Mouse (Mus musculus): Measurements from ENCODE around the gene Mrpl58. TPM values are rescaled to one million over a fixed set of nuclear protein-coding genes. Genes with fewer than 3 reads are reported as not detected.

The Mrpl58 gene
- total RNA-seq, 2 experiments from 2014 or later = 83.4 to 96.4 TPM

- no peak for ATAC-seq (replicated peaks; ENCODE audit: poor library complexity)
Measured at GRCm38 (mm10) chr11:115423091-115423490, 19.5 kb downstream of the Mrpl58 start.

- ATAC-seq (replicated peaks; ENCODE audit: poor library complexity) = no peak
Measured at GRCm38 (mm10) chr11:115424666-115425065, 21.1 kb downstream of the Mrpl58 start.

GRCm38 (mm10) chr11:115425671-115426070, 22.1 kb downstream of the Mrpl58 start:
- no peak for ATAC-seq (replicated peaks; ENCODE audit: poor library complexity)

GRCm38 (mm10) chr11:115427482-115428331, 24.2 kb downstream of the Mrpl58 start:
- peak; percentile 99 for ATAC-seq (replicated peaks; ENCODE audit: poor library complexity)

DNA sequence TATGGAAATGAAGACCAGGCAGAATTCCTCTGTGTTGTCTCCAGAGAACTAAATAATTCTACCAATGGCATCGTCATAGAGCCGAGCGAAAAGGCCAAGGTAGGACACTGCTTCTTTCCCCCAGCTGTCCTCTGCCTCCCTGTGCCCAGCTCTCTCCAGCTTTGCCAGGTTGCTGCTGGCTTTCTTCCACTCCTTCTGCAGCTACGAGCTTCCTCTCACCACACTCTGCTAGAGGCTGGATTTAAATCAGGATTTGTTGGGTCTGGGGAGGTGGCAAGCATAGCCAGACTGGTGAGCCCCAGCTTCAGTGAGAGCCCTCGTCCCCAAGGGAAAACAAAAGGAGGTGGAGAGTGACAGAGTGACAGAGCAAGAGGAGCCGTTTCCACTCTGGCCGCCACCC, 25.8 kb downstream of the Mrpl58 start:
- ATAC-seq (replicated peaks; ENCODE audit: poor library complexity) = no peak

- no peak for ATAC-seq (replicated peaks; ENCODE audit: poor library complexity)
Measured at GRCm38 (mm10) chr11:115430561-115430960, 27.0 kb downstream of the Mrpl58 start.

GRCm38 (mm10) chr11:115432814-115433213, 29.3 kb downstream of the Mrpl58 start:
- no peak for ATAC-seq (replicated peaks; ENCODE audit: poor library complexity)

DNA sequence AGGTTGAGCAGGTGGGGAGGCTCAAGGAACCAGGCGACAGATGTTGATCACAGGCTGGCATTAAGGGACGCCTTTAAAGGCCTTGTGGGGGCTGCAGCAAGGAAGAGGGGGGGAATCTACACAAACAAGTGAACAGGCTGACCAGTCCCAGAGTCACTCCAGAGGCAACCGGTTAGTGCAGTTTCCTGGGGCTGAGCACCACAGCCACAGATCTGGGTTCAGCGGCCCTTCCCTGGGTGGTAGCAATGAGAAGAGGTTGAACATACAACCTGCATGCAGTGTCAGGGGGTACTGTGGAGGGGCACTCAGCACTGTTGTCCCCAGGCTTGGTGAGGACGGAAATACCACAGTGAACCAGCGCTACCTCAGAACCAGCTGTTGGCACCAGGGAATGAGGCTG, 29.8 kb downstream of the Mrpl58 start:
- ATAC-seq (replicated peaks; ENCODE audit: poor library complexity) = no peak

GRCm38 (mm10) chr11:115435596-115436337, 32.2 kb downstream of the Mrpl58 start:
- no peak for ATAC-seq (replicated peaks; ENCODE audit: poor library complexity)

DNA sequence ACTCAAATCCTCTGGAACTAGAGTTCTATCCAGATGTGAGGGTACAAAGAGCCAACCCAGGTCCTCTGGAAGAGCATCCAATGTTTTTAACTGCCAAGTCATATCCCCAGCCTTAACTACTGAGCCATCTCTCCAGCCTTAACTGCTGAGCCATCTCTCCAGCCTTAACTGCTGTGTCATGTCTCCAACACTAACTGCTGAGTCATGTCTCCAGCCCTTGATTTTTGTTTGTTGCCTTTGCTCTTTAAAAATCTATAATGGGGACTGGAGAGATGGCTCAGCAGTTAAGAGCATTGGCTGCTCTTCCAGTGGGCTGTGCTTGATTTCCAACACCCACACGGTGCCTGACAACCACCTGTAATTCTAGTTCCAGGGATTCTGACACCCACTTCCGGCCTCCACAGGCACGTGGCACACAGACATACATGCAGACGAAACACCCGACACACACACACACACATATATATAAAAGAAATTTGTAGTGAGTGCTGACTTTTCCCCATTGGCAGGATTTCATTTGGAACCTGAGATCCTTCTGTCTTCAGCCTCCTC, 34.1 kb downstream of the Mrpl58 start:
- 0 out of 2 replicates have a peak, but pooled peaks have one; percentile 14 for ATAC-seq (replicated peaks; ENCODE audit: poor library complexity)

DNA sequence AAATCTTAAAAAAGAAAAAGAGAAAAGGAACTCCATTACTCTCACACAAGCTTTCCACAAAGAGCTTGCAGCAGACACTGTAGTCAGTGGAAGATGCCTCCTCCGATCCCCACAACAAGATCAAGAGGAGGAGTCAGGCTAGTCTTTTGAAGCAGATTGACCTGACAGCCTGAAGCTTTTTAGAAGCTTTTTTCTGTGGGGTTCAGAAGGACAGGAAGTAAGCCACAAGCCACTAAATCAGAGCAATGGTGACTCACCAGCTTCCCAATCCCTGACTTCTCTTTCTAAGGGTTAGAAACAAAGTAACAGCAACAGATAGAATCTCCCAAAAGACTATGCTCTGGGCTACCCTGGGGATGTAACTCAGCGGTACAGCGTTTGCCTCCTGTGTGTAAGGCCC, 35.8 kb downstream of the Mrpl58 start:
- ATAC-seq (replicated peaks; ENCODE audit: poor library complexity) = no peak

- no peak for ATAC-seq (replicated peaks; ENCODE audit: poor library complexity)
Measured at GRCm38 (mm10) chr11:115439906-115440595, 36.5 kb downstream of the Mrpl58 start, which contains the start of gene Trim80. Gene Trim80 (plus strand): TSS chr11:115440545.

- ATAC-seq (replicated peaks; ENCODE audit: poor library complexity) = no peak
Measured at GRCm38 (mm10) chr11:115441417-115441816, 37.9 kb downstream of the Mrpl58 start.

GRCm38 (mm10) chr11:115446906-115447305, 43.4 kb downstream of the Mrpl58 start:
- no peak for ATAC-seq (replicated peaks; ENCODE audit: poor library complexity)

DNA sequence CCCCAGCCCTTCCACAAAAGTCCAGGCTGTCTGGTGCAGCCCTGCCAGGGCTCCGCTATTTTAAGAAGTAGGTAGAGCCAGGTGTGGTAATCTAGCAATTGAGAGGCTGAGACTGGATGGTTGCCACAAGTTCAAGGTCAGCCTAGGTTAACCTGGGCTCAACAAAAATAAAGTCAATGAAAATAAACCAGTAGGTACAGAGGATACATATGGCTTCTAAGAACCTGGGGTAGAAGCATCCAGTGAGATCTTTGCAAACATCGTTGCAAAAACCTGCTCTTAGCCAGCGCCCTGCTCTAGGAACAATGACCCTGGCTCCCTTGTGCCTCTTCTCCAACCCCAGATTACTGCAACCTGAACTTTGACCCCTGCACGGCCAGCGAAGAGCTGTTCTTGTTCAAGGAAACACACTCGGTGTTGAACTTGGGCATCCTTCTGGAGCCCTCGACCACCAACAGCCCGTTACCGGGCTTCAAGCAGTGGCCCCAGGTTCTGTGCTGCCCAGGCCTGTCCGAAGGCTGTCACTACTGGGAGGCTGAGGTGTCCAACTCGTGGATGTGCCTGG, 43.9 kb downstream of the Mrpl58 start:
- ATAC-seq (replicated peaks; ENCODE audit: poor library complexity) = no peak

- no peak for ATAC-seq (replicated peaks; ENCODE audit: poor library complexity)
Measured at GRCm38 (mm10) chr11:115448075-115448474, 44.5 kb downstream of the Mrpl58 start.

GRCm38 (mm10) chr11:115448998-115449397, 45.4 kb downstream of the Mrpl58 start:
- no peak for ATAC-seq (replicated peaks; ENCODE audit: poor library complexity)

- ATAC-seq (replicated peaks; ENCODE audit: poor library complexity) = no peak
Measured at GRCm38 (mm10) chr11:115450176-115450575, 46.6 kb downstream of the Mrpl58 start.

GRCm38 (mm10) chr11:115451781-115452241, 48.3 kb downstream of the Mrpl58 start:
- ATAC-seq (replicated peaks; ENCODE audit: poor library complexity) = peak; percentile 23

DNA sequence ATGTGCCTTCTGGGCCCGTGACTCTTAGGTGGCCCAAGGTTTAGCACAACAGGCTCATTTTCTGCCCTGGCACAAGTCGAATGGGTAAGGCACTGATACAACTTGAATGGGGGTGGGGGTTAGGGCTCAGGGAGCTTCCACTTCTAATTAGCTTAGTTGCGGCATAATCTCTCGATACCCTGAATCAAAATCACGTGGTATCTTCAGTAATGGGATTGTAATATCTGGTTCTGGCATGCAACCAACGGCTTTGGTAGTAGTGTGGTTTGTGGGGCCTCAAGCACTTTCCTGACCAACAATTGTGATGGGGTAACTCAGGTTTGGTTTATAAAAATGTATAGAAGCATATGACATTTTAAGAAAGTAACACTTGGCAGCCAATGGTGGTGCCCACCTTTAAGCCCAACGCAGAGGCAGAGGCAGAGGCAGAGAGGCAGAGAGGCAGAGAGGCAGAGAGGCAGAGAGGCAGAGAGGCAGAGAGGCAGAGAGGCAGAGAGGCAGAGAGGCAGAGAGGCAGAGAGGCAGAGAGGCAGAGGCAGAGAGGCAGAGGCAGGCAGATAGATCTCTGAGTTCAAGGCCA, 48.8 kb downstream of the Mrpl58 start:
- ATAC-seq (replicated peaks; ENCODE audit: poor library complexity) = peak; percentile 31
